Mouse (Mus musculus): ENCODE results near the gene Defb46. TPM values are rescaled to one million over a fixed set of nuclear protein-coding genes. Genes with fewer than 3 reads are reported as not detected.

Defb46 gene
- polyA plus RNA-seq (2015; fragmentation: Nextera tagmentation; extraction: Ambion mirVana): not detected in 2 replicates

GRCm38 (mm10) chr8:19239616-19240015 is at the start of gene Defb46:
TSS of gene Defb46 (plus strand) at chr8:19239916.
- Histone ChIP-seq H3K4me1 (no peaks in the 10 kb centered on the region), H3K9ac (no peak within 1 kb of the TSS), H3K4me3 (replicated peaks) (no peak within 1 kb of the TSS), H3K36me3 (no peaks in the 10 kb centered on the region), H3K27me3 (no peaks in the 10 kb centered on the region), H3K4me2 (replicated peaks) (no peak within 1 kb of the TSS), H3K9me3 (replicated peaks) (no peaks in the 10 kb centered on the region), H3K27ac (replicated peaks) (no peak within 1 kb of the TSS)
- ATAC-seq (ENCODE audit: insufficient number of reproducible peaks, low FRiP score, low TSS enrichment, low read depth): no peak
- WGBS: 70% methylated on average over 2 of the region's 2 CpGs

- H3K4me3 ChIP-seq (replicated peaks): no peak within 1 kb of the TSS
- H3K36me3 ChIP-seq: no peaks in the 10 kb centered on the region
- WGBS: 53% methylated on average over 1 of the region's 1 CpGs
- H3K27me3 ChIP-seq: no peaks in the 10 kb centered on the region
- no peaks in the 10 kb centered on the region for H3K4me1 ChIP-seq
- no peak within 1 kb of the TSS for H3K9ac ChIP-seq
- no peak within 1 kb of the TSS for H3K4me2 ChIP-seq (replicated peaks)
- H3K27ac ChIP-seq (replicated peaks): no peak within 1 kb of the TSS
- H3K9me3 ChIP-seq (replicated peaks): no peaks in the 10 kb centered on the region
- no peak for ATAC-seq (ENCODE audit: insufficient number of reproducible peaks, low FRiP score, low TSS enrichment, low read depth)
These were observed 14.6 kb upstream of the Defb46 start, which contains the start of gene Defb6 for GRCm38 (mm10) chr8:19225161-19225560. TSS of gene Defb6 (plus strand) at chr8:19225478.

GRCm38 (mm10) chr8:19238101-19238500 is 1.6 kb upstream of the Defb46 start:
- no peak overlapping the region for H3K27ac ChIP-seq (replicated peaks)
- no peaks in the 10 kb centered on the region for H3K9me3 ChIP-seq (replicated peaks)
- H3K9ac ChIP-seq: no peak overlapping the region
- H3K4me3 ChIP-seq (replicated peaks): no peak overlapping the region
- H3K4me2 ChIP-seq (replicated peaks): no peak overlapping the region
- H3K4me1 ChIP-seq: no peaks in the 10 kb centered on the region
- WGBS: 72% methylated on average over 1 of the region's 1 CpGs
- H3K36me3 ChIP-seq: no peaks in the 10 kb centered on the region
- H3K27me3 ChIP-seq: no peaks in the 10 kb centered on the region
- ATAC-seq (ENCODE audit: insufficient number of reproducible peaks, low FRiP score, low TSS enrichment, low read depth): no peak

- H3K9ac ChIP-seq: no peak within 1 kb of the TSS
- no peaks in the 10 kb centered on the region for H3K36me3 ChIP-seq
- no peak within 1 kb of the TSS for H3K4me3 ChIP-seq (replicated peaks)
- H3K9me3 ChIP-seq (replicated peaks): no peaks in the 10 kb centered on the region
- no peak within 1 kb of the TSS for H3K4me2 ChIP-seq (replicated peaks)
- H3K4me1 ChIP-seq: no peaks in the 10 kb centered on the region
- ATAC-seq (ENCODE audit: insufficient number of reproducible peaks, low FRiP score, low TSS enrichment, low read depth): no peak
- no peak within 1 kb of the TSS for H3K27ac ChIP-seq (replicated peaks)
- H3K27me3 ChIP-seq: no peaks in the 10 kb centered on the region
- 93% methylated on average over 5 of the region's 5 CpGs for WGBS
These were observed 7.6 kb downstream of the Defb46 start, which contains the start of gene Defb5 for GRCm38 (mm10) chr8:19247280-19247679. TSS of gene Defb5 (plus strand) at chr8:19247580.

- H3K4me1 ChIP-seq: no peaks in the 10 kb centered on the region
- H3K27me3 ChIP-seq: no peaks in the 10 kb centered on the region
- peaks cover 6% of the 10 kb centered on the region; the same call in 1 of the 2 replicates for H3K9me3 ChIP-seq (replicated peaks)
- H3K4me3 ChIP-seq (replicated peaks): no peak overlapping the region
- H3K36me3 ChIP-seq: no peaks in the 10 kb centered on the region
- no peak overlapping the region for H3K9ac ChIP-seq
- no peak overlapping the region for H3K27ac ChIP-seq (replicated peaks)
- H3K4me2 ChIP-seq (replicated peaks): no peak overlapping the region
- no peak for ATAC-seq (ENCODE audit: insufficient number of reproducible peaks, low FRiP score, low TSS enrichment, low read depth)
These were observed 18.4 kb downstream of the Defb46 start for GRCm38 (mm10) chr8:19258136-19258535.

GRCm38 (mm10) chr8:19259667-19260066 is 20.0 kb downstream of the Defb46 start:
- no peaks in the 10 kb centered on the region for H3K36me3 ChIP-seq
- H3K27me3 ChIP-seq: no peaks in the 10 kb centered on the region
- WGBS: 31% methylated on average over 3 of the region's 3 CpGs
- no peak overlapping the region for H3K27ac ChIP-seq (replicated peaks)
- H3K9ac ChIP-seq: no peak overlapping the region
- H3K9me3 ChIP-seq (replicated peaks): peaks cover 6% of the 10 kb centered on the region; the same call in 1 of the 2 replicates
- no peak overlapping the region for H3K4me2 ChIP-seq (replicated peaks)
- ATAC-seq (ENCODE audit: insufficient number of reproducible peaks, low FRiP score, low TSS enrichment, low read depth): no peak
- H3K4me3 ChIP-seq (replicated peaks): no peak overlapping the region
- H3K4me1 ChIP-seq: no peaks in the 10 kb centered on the region

Other genes starting within 250 kb of the Defb46 start
- not detected in 2 replicates for gene Defb37, start 248.9 kb upstream of the Defb46 start, polyA plus RNA-seq (2015; fragmentation: Nextera tagmentation; extraction: Ambion mirVana)
- not detected in 2 replicates for gene Defb38, start 213.3 kb upstream of the Defb46 start, polyA plus RNA-seq (2015; fragmentation: Nextera tagmentation; extraction: Ambion mirVana)
- not detected in 2 replicates for gene Defb39, start 175.1 kb upstream of the Defb46 start, polyA plus RNA-seq (2015; fragmentation: Nextera tagmentation; extraction: Ambion mirVana)
- gene Defb12, start 125.1 kb upstream of the Defb46 start, polyA plus RNA-seq (2015; fragmentation: Nextera tagmentation; extraction: Ambion mirVana): not detected in 2 replicates
- not detected in 2 replicates for gene Defb34, start 116.2 kb upstream of the Defb46 start, polyA plus RNA-seq (2015; fragmentation: Nextera tagmentation; extraction: Ambion mirVana)
- gene Gm45826, start 99.1 kb upstream of the Defb46 start, polyA plus RNA-seq (2015; fragmentation: Nextera tagmentation; extraction: Ambion mirVana): not detected in 2 replicates
- 6.1 TPM in 1 of 2 replicates, not detected in the other for gene Defb14, start 45.6 kb upstream of the Defb46 start, polyA plus RNA-seq (2015; fragmentation: Nextera tagmentation; extraction: Ambion mirVana)
- 3.0 and 12.3 TPM in 2 replicates for gene Defb4, start 41.2 kb upstream of the Defb46 start, polyA plus RNA-seq (2015; fragmentation: Nextera tagmentation; extraction: Ambion mirVana)
- not detected in 2 replicates for gene Defb6, start 14.4 kb upstream of the Defb46 start, polyA plus RNA-seq (2015; fragmentation: Nextera tagmentation; extraction: Ambion mirVana)
- gene Defb5, start 7.7 kb downstream of the Defb46 start, polyA plus RNA-seq (2015; fragmentation: Nextera tagmentation; extraction: Ambion mirVana): not detected in 2 replicates
- gene Defb3, start 53.4 kb downstream of the Defb46 start, polyA plus RNA-seq (2015; fragmentation: Nextera tagmentation; extraction: Ambion mirVana): not detected in 2 replicates
- gene Defb8, start 207.7 kb downstream of the Defb46 start, polyA plus RNA-seq (2015; fragmentation: Nextera tagmentation; extraction: Ambion mirVana): not detected in 2 replicates

All from embryonic facial prominence, embryonic 15.5 days (tissue).